Comparison of ENCODE assay signal across 26 mouse cellular contexts in genomic region chr19:50642121-50642520, GRCm38 (mm10). TPM values are rescaled to one million over a fixed set of nuclear protein-coding genes. Genes with fewer than 3 reads are reported as not detected.
"Had no signal": no experiment of that assay in that cellular context is flagged by ENCODE, and none has a peak within 500 bp of the region (broad histone marks: within the 10 kb centered on the region; RNA-seq: fewer than 3 reads in every experiment).

No protein-coding gene starts in this region.

- H3K4me1 ChIP-seq: heart, embryonic 10.5 days; heart, embryonic 12.5 days; limb, embryonic 10.5 days; limb, embryonic 12.5 days; liver, embryonic 13.5 days; liver, embryonic 15.5 days had no signal

- H3K27me3 ChIP-seq: heart, embryonic 12.5 days; hindbrain, embryonic 13.5 days; hindbrain, embryonic 15.5 days; limb, embryonic 12.5 days; liver, embryonic 13.5 days; liver, embryonic 15.5 days had no signal

- ATAC-seq: hindbrain, postnatal 0 days; intestine, embryonic 16.5 days had no signal

- H3K4me2 ChIP-seq: heart, embryonic 12.5 days; hindbrain, embryonic 13.5 days; hindbrain, embryonic 15.5 days; limb, embryonic 12.5 days; liver, embryonic 11.5 days; liver, embryonic 13.5 days; liver, embryonic 15.5 days had no signal

- DNase-seq: gastrocnemius, adult 2 months; gastrocnemius, postnatal 10 days; gastrocnemius, postnatal 25 days; heart, adult 18-20 months; heart, postnatal 10 days; heart, postnatal 4 days; kidney, adult 18-20 months; kidney, adult 8-10 months; kidney, postnatal 14 days; kidney, postnatal 36 days; layer of hippocampus, adult 9-11 months; layer of hippocampus, postnatal 36 days; liver; liver, embryonic 13.5 days had no signal

- H3K36me3 ChIP-seq: heart, embryonic 10.5 days; heart, embryonic 12.5 days; hindbrain, embryonic 10.5 days; hindbrain, embryonic 13.5 days; hindbrain, embryonic 15.5 days; limb, embryonic 10.5 days; limb, embryonic 12.5 days; liver, embryonic 13.5 days; liver, embryonic 15.5 days had no signal

- H3K4me3 ChIP-seq: gastrocnemius, adult 2 months; heart, embryonic 10.5 days; heart, embryonic 12.5 days; hindbrain, embryonic 10.5 days; hindbrain, embryonic 13.5 days; hindbrain, embryonic 15.5 days; limb, embryonic 10.5 days; limb, embryonic 12.5 days; liver, embryonic 13.5 days; liver, embryonic 15.5 days had no signal

- H3K9me3 ChIP-seq: heart, embryonic 10.5 days; heart, embryonic 12.5 days; hindbrain, embryonic 10.5 days; hindbrain, embryonic 13.5 days; hindbrain, embryonic 15.5 days; limb, embryonic 10.5 days; limb, embryonic 12.5 days; liver, embryonic 13.5 days; liver, embryonic 15.5 days had no signal

- H3K9ac ChIP-seq: heart, embryonic 12.5 days; hindbrain, embryonic 13.5 days; hindbrain, embryonic 15.5 days; limb, embryonic 12.5 days; liver, embryonic 13.5 days; liver, embryonic 15.5 days had no signal

- H3K27ac ChIP-seq: gastrocnemius, adult 2 months; heart, embryonic 10.5 days; hindbrain, embryonic 10.5 days; hindbrain, embryonic 13.5 days; hindbrain, embryonic 15.5 days; hindbrain, postnatal 0 days; limb, embryonic 10.5 days; limb, embryonic 12.5 days; liver, embryonic 13.5 days; liver, embryonic 15.5 days had no signal

RNA-seq across cellular contexts. Expression of gene Sorcs1, which starts 36.3 kb away (rescaled TPM):
- total RNA-seq: granulocyte monocyte progenitor cell, adult 5-6 weeks had no signal
